Mouse (Mus musculus): ENCODE results near the gene Rpp25l.
"Not testable (repeated sequence)": the region's sequence is repeated elsewhere in the genome, so short reads cannot be mapped to it uniquely, and the experiment has no call there.

The Rpp25l gene

DNA sequence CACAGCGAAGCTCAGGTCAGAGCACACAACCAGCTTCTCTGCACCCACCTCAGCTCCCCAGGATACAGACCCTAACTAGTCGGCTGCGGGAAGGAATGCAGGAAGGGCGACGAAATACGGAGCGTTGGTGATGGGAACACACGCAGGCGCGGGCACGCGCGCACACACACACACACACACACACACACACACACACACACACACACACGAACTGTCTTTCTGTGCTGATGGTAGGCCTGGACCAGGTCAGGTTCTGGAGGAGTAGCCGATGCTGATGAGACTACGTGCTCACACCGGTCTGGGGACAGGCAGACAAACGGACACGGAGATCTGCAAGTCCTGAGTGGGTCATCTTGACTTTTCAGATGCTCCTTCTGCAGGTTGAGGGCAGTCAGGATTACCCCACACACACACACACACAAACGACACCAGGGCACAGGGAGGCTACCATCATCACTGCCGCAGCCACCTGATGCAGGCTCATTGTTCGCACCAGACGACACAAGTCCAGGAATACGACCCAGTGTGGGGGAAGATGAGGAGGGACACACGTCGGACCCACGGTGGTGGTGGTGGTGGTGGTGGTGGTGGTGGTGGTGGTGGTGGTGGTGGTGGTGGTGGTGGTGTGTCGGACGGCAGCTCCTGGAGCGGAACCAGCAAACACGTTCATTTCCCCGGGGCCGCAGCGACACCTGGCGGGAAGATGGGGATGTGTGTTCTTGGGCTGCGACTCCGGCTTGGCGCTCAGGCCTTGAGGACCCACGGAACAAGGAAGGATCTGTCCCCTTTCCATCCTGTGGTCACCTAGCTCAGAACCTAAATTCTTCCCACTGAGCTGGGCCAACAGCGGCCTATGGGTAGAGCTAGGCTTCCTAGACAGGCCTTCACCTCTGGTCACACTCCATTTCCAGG, 16.1 kb downstream of the Rpp25l start, which contains the start of gene Cntfr:
TSS of gene Cntfr (minus strand) at position 160 of the 912 bp plus-strand sequence.
- DNase-seq (ENCODE audit: low spot score) = peak; percentile 63

DNA sequence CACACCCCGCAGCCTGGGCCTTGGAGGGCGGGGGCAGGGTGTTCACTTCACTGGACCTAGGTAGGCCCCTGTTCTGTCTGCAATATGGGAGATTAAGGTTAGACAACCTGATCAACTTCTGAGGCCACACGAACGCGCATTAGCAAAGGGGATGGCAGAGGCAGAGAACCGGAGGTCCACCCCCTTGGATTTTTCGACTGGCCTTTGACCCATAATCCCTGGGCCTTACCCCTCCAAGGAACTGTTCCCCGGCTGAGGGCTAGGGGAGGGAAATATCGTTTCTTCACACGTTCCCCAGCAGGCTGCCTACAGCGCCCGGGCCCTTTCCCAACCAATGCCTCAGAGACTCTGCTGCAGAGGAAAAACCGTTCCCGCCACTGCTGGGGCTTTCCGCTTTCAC, 16.9 kb downstream of the Rpp25l start:
- not testable (repeated sequence) for DNase-seq (ENCODE audit: low spot score)

DNA sequence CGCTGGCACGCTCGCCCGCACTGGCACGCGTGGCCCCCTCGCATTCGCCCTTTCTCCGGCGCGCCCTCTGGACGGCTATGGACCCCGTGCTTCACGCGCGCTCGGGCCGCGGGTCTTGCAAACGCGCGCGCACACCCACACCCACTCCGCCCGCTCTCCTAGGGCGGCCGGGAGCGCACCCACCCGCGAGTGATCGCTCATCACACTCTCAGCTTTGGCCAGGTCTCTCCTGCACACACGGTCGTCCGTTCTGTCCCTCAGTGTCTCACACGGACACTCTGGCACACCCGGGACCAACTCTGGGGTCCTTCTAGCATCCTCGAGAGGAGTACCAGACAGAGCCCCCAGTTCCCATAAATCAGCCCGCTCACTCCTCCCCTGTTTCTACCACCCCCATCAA, 17.5 kb downstream of the Rpp25l start:
- not testable (repeated sequence) for DNase-seq (ENCODE audit: low spot score)

DNA sequence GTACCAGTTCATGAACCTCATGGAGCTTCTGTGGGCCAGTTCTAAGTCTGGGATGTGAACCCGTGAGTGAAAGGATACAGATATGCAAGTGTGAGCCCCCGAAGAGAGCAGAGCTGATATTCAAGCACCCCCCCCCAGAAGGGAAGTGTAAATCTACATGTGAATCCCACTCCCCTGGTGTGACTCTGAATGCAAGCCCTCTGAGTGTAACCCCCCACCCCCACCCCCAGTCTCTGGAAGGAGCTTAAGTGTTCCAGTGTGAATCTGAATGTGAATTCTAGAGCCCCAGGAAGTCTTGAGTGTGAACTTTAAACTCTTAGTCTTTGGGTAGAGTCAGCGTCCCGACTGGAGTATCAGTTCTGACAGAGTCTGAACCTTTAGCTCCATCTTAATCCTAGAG, 19.8 kb downstream of the Rpp25l start:
- not testable (repeated sequence) for DNase-seq (ENCODE audit: low spot score)

DNA sequence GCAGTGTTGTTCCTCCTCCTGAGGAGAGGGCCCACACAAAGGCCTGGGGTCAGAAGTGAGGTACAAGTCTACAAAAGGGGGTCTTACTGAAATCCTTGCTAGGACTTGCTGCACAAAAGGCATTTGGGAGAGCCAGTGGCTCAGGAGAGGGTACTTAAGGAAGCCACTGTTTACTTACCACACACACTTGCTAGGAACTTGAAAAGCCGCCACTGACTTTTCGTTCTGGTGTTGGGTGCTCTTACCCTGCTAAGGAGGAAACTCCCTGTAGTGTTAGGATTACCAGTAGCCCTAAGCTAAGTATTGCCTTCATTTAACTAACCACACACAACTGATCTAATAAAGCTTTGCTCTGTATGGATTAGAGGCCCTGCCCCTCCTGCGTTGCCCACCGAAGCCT, 23.3 kb downstream of the Rpp25l start:
- DNase-seq (ENCODE audit: low spot score) = not testable (repeated sequence)

DNA sequence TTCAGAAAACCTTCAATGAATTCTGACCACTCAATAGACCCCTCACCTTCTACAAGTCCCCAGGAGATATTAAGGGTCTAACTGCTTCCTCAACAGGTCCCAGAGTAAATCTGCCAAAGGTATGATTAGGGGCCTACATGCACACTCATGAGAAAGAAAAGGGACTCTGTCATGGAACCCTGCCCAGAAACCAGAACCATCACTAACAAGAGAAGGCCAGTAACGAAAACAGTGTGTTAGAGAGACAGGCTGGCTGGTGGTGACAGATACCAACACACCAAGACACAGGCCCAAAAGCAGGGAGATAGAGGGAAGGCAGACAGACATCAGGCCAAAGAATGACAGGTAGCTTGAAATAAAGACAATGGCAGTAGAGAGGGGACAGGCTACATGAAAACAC, 24.8 kb downstream of the Rpp25l start:
- DNase-seq (ENCODE audit: low spot score) = not testable (repeated sequence)

DNA sequence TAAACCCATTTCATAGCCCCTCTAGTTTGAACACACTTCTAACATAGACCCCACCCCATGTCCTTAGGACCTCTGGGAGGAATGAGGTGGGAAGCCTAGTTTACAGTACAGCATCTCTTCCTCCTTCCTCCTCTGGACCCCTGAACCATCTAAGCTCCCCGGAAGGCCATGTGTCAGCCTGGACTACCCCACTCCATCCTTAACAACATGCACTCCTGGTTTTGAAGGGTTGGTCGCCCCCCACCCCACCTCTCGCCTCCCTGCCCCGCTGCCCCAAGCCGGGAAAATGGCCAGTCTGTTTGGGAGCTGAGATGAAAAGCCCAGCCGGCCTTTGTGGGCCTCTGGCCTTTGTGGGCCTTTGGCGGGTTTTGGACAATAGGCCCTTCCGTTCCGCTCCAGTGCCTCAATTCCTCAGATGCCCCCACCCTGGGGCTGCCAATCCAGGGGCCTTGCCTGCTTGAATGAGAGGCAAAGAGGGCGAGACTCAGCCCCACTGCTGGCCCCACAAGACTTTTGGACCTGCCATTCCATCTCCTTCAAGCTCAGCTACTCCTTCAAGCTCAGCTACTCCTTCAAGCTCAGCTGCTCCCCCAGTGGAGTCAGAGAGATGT, 27.3 kb downstream of the Rpp25l start:
- DNase-seq (ENCODE audit: low spot score) = not testable (repeated sequence)

DNA sequence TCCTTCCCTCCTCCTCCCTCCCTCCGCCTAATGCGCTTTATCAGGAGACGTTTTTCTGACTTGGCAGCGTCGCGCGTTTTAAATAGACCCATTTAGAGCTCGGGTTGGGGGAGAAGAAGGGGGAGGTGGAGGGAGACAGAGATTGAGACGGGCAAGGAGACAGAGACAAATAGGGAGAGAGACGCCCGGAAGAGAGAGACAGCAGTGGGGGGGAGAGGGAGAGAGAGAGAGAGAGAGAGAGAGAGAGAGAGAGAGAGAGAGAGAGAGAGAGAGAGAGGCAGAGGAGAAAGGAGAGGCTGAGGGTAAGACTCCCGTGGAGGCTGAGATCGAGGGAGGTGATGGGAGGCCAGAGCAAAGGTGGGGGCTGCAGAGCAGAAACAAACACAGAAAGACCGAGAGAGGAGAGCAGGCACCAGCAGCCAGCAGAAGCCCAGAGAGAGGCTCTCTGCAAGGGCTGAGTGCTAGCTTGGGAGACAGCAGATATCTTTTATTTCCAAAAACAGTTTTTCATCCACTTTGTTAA, 28.3 kb downstream of the Rpp25l start:
- DNase-seq (ENCODE audit: low spot score) = not testable (repeated sequence)

DNA sequence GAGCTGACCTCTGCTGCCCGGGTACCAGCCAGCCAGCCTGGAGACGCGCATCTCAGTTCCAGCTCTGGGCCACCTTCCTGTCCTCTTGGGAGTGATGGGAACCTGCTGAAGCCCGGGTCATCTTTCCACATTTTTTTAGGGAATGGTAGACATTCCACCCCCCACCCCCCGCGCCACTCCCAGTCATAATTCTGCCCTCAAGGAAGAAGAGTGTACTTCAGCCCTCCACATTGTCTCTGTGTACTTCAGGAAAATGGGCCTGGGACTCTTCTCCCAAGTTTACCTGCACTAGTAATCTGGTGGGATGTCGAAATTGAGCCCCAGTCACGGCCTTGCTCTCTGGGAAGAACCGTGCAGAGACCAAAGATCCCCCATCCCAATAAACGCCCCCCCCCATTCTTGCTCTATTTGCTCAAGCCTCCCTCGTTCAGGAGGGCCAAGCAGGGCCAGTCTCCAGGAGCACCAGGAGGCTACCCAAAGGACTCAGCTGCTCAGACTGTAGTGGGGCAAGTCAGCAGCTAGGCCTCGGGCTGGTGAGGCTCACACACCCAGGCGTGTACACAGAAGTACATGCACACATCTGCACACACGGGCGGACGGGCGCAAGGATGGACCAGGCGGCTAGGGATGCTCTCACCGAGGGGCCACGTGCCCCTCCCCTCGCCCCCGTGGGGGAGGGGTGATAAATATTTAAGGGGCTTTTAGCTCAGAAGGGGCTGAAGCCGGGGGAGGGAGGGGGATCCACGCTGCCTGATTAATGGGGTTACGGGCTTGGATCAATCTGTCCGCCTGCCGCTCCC, 29.0 kb downstream of the Rpp25l start:
- DNase-seq (ENCODE audit: low spot score) = not testable (repeated sequence)

DNA sequence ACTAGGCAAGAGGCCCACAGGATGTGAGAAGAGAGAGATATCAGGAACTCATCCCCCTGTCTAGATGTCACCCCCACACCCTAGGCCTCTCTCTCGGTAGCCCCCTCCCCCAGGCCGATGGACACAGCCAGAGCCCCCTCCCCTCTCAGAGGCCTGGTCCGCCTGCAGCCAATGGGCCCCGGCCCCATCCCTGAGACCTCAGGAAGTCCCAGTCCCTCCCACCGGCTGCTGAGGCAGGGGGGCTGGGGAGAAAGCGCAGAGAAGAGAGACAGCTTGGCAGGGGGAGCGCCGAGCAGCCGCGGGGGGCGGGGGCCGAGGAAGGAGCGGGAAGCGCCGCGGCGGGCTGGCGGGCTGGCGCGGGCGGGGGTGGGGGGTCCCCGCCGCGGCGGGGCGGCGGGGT, 30.0 kb downstream of the Rpp25l start:
- not testable (repeated sequence) for DNase-seq (ENCODE audit: low spot score)

DNA sequence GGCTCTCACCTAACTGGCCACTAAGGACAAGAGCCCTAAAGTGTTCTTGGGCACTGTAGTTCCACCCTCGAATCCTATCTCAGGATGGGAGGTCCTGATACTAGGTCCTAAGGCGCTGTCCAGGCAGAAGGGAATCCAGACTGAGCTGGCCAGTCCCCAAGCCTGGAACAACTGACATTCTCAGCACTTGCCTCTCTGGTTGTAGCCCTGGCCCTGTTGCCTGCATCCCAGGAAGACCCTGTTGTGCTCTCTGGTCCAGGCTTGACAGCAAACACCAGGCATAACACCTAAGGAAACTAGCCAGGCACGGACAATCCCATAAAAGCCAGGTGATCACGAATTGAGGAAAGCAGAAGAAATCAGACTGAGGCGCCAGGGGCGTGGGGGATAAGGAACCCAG, 30.5 kb downstream of the Rpp25l start:
- DNase-seq (ENCODE audit: low spot score) = no peak

DNA sequence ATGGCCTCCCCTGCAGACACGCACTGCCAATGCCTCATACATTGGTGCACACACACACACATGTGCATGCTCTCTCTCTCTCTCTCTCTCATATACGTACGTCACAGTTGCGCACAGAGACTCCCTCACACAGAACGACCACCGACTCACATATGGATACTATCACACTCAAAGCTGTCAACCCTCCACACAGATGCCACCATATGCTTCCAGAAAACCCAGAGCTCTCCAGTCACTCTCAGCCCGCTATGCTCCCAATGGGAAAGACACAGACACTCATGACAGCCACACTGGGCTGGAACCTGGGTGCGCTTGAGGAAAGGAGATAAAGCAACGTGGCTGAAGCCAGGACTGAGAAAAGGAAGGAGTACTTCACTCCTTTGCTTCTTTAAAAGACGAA, 31.4 kb downstream of the Rpp25l start:
- no peak for DNase-seq (ENCODE audit: low spot score)

DNA sequence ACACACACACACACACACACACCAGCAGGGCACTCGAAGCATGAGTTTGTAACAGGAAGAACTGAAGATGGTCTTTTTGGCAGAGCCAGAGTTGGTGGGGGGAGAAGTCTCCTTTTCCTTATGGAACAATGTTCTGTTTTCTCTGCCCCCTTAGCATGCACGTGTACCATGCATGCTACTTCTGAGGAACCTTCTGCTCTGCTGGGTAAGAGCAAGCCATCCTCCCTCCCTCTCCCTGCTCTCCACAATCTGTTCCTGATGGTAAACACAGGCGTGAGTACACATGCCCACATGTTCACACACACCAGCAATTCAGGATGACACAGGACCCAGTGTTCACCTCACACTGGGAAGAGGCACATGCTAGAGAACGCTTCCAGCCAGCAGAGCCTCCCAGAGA, 32.2 kb downstream of the Rpp25l start:
- DNase-seq (ENCODE audit: low spot score) = no peak

DNA sequence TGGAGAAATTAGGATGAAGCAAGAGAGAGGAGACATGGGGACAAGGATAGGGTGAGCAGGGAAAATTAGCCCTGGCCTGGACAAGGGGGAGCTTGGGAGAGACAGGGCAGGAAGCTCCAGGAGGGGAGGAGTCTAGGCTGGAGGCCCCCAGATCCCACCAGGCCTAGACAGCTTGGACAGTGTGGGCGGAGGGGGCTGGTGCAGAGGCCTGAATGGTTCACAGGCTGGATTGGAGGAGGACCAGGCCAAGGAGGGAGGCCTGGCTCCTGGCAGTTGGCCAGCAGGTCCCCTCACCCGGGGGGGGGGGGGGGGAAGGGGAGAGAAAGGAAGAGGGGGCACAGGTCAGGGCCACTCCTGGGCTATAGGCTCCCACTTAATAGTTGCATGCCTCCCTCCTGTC, 34.0 kb downstream of the Rpp25l start:
- DNase-seq (ENCODE audit: low spot score) = no peak

DNA sequence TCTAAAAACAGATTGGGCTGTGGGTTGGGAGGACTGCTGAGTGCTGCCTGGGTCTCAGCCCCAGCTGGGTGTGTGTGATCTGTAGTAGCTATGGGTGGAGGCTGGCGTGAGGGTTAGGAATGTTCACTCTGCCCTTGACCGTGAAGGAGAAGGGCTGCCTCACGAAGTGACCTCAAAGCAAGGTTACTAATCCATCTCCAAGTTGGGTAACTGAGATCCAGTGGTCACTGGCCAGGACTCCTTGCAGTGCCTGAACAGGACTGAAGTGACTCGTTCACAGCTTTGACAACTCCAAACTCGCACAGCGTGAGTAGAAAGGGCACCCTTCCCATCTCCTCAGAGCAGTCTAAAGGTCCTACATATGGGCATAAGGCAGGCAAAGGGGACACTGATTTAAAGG, 34.5 kb downstream of the Rpp25l start:
- DNase-seq (ENCODE audit: low spot score) = no peak

DNA sequence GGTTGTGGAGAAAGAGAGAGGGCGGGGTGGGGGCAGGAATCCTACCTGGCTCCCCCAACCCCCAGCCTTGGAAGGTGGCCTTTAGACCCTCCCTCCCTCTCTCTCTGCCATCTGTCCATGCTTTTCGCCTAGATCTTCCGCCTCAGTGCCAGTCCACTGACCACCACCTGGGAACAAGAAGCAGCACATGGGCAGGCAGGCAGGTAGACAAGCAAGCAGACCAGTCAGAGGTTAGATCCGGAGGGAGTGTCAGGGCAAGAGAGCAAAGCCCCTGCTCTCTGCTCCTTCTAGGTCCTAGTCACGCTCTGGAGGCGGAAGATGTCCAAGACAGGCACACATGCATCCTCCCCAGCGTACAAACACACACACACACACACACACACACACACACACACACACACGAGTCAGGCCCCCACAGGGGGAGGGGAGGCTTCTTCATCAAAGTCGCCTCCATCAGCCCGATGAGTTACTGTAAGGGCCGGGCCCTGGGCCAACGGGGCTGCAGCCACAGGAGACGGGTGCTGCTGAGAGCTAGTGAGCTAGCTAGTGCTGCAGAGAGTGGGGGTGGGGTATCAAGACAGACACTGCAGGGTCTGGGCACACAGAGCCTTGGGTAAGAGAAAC, 36.2 kb downstream of the Rpp25l start:
- no peak for DNase-seq (ENCODE audit: low spot score)

DNA sequence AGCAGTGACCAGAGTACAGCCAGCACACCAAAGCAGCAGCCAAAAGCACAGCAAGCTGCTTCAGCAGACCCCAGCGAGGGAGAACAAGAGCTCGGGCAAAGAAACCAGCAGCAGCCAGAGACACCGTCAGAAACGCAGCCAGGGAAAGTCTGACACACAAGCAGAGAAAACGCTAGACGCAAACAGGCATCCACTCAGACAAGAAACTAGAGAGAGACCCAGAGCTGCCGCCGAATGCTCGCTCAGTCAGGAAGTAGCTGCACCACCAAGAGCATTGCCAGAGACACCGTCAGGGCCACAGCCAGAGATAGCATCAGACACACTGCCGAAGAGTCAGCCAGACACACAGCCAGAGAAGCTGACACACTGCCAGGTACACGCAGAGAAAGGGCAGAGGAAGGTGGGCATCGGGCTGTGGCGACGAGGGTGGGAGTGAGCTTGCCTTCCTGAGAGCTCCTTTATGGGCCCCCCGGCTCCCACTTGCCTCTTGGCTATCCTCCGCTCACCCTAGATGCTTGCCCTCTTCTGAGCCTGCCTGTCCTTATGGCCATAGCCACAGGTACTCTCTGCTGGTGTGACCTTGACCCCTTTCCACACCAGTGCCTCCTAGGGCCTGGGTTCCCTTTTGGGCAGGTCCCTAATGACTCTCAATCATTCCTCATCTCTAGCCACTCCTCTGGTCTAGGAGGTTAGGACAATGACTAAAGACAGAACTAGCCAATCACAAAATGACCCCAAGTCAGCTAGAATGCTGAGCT, 36.9 kb downstream of the Rpp25l start:
- no peak for DNase-seq (ENCODE audit: low spot score)

DNA sequence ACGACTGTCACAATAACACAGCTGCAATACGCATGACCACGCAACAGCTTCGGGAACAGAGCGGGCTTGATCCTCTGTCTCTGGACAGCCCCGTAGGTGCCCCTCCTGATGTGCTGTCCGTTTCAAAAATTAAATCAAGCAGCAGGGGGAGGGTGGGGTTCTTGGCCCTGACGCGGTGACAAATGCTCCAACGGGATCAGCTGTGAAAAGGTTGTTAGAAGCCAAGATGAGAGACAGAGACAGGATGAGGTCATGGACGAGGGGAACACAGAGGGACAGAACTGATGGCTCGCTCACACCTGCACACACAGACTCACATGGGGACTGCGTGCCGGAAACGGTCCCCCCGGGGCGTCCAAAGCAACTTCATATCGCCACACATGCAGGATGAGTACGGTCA, 40.1 kb downstream of the Rpp25l start:
- no peak for DNase-seq (ENCODE audit: low spot score)

DNA sequence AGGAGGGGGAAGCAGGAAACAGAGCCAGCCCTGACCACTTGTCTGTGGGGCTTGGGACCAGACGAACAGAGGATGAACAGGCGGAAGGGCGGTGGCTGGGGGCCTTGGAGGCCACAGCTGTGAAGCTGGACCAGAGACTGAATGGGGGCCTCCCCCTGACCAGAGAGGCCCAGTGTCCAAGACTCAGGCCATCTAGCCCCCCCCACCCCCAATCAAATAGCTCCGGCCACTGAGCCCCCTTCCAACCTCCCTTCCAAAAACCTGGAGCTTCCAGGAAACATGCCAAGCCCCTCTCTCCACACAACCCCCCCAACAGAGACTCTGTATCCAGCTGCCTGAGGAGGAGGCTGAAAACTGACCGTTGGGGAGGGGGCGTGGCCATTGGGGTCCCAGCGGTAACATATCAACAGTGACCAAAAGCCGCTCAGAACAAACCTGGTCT, 40.8 kb downstream of the Rpp25l start:
- DNase-seq (ENCODE audit: low spot score) = no peak

DNA sequence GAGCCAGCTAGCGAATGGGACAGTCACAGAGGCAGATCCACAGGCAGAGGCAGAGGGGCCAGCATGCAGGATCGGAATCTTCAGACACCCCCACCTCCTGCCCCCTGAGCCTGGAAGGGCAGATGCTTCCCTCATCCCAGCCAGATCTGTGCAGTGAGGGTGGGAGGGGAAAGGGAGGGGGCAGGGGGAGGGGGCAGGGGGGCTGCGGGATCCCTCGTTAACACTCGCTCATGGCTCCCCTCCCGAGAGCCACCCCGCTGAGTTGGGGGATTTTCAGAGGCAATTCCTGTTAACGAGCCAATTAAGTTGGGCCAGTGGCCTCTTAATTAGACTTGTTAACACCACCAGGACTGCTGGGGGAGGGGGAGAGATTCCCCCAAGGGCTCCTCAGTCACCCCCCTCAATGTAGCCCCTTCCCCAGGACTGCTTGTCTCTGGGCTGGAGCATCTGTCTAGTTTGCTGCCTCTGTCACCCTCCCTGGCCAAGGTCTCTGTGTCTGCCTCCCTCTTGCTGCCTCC, 41.3 kb downstream of the Rpp25l start:
- no peak for DNase-seq (ENCODE audit: low spot score)

DNA sequence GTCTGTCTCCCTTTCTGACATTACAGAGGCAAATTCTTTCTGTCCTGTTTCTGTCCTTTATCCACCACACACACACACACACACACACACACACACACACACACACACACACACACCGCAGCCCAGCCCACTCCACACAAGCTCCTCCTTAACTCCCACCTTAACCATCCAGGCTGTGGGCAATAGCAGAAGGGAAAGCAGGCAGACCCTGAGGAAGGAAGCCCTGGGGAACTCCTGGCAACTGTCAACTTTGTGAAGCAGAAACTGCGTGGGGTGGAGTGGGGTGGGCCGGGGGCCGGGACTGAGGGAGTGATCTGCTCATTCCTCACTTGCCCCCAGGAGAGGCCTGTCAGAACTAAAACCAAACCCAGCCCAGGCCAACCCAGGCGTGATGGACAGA, 41.8 kb downstream of the Rpp25l start:
- DNase-seq (ENCODE audit: low spot score) = no peak

Data from ovary, postnatal 10 days (tissue).